Mouse (Mus musculus) C2C12 (cell line): ENCODE results near the gene Atic.

Experiments used
- CTCF ChIP-seq: IDR thresholded peaks from one replicate; pipeline ENCODE4 v1.5.1; 2011; ENCODE audit not compliant: control insufficient read depth, insufficient read depth, insufficient read length
- MAX ChIP-seq: IDR thresholded peaks from one replicate; pipeline ENCODE4 v1.6.1; 2011; ENCODE audit warnings: mild to moderate bottlenecking, control low read depth
- MYOD1 ChIP-seq: IDR thresholded peaks from one replicate; pipeline ENCODE4 v1.6.1; 2011; ENCODE audit warnings: low read depth; ENCODE audit not compliant: control insufficient read depth, insufficient read length
- MYOG ChIP-seq: IDR thresholded peaks from one replicate; pipeline ENCODE4 v1.6.1; 2011; ENCODE audit not compliant: control insufficient read depth, insufficient read length; ENCODE audit errors: extremely low read depth
- USF1 ChIP-seq: IDR thresholded peaks from one replicate; pipeline ENCODE4 v1.6.1; 2011; ENCODE audit warnings: low read depth, mild to moderate bottlenecking, control low read depth, moderate library complexity

GRCm38 (mm10) chr1:71583900-71584299 is 26.9 kb downstream of the Atic start:
- TF ChIP-seq CTCF (no peak), MYOD1 (no peak), USF1 (no peak), MAX (no peak), MYOG (no peak)
